Mouse (Mus musculus) heart, postnatal 10 days (tissue): Measurements from ENCODE around the gene Dhtkd1. TPM values are rescaled to one million over a fixed set of nuclear protein-coding genes. Genes with fewer than 3 reads are reported as not detected.

Experiments used
- total RNA-seq, 2 experiments: library from RNA; stranded (reverse); gene quantifications; 2 replicates each; pipeline ENCODE4 v1.2.3; 2021

Gene Dhtkd1
- total RNA-seq, 2 experiments from 2014 or later: 1.6 TPM

Other genes starting within 250 kb of the Dhtkd1 start
- 1 to 10 TPM; 4.3 to 7.5 TPM for gene Camk1d, start 228.3 kb downstream of the Dhtkd1 start, total RNA-seq
- gene Nudt5, start 97.8 kb downstream of the Dhtkd1 start, total RNA-seq: 10 to 100 TPM; 23.4 to 26.3 TPM
- gene Cdc123, start 97.6 kb downstream of the Dhtkd1 start, total RNA-seq: 10 to 100 TPM; 85.3 to 92.4 TPM
- not detected for gene Gm13199, start 79.9 kb downstream of the Dhtkd1 start, total RNA-seq
- gene Sec61a2, start 47.4 kb downstream of the Dhtkd1 start, total RNA-seq: 10 to 100 TPM; 20.3 to 23.6 TPM
- gene Upf2, start 8.7 kb upstream of the Dhtkd1 start, total RNA-seq: 10 to 100 TPM; 11.6 to 15.5 TPM
- gene Proser2, start 187.4 kb upstream of the Dhtkd1 start, total RNA-seq: 10 to 100 TPM; 10.7 to 37.7 TPM